31 mouse cellular contexts compared by ENCODE assay signal in the genomic region with DNA sequence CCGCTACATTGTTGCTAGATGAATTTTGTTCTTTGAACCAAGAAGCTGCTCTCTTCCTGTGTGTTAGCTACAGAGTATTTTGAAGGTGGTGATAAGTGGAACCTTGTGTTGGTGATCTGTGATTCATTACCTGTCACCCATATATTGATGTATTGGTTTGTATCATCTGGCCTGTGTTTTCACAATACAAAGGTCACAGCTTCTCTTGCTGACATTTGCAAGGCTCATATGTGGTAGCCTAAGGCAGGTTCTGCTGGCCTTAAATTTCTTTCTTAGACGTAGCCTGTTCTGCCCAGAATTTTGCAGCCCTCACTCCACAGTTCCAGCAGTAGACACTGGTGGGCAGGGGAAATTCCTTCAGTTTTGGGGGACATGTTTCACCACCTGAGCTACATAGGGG.
"Had no signal": no experiment of that assay in that cellular context is flagged by ENCODE, and none has a peak within 500 bp of the region (broad histone marks: within the 10 kb centered on the region; RNA-seq: fewer than 3 reads in every experiment).

No protein-coding gene starts in this region.

- H3K36me3 ChIP-seq: limb, embryonic 10.5 days; limb, embryonic 12.5 days; limb, embryonic 13.5 days; limb, embryonic 15.5 days; liver, embryonic 13.5 days; liver, embryonic 15.5 days; lung, embryonic 15.5 days; midbrain, embryonic 10.5 days; midbrain, embryonic 12.5 days; midbrain, embryonic 13.5 days; midbrain, embryonic 15.5 days; neural tube, embryonic 12.5 days; neural tube, embryonic 13.5 days had no signal

- H3K27me3 ChIP-seq: limb, embryonic 12.5 days; limb, embryonic 13.5 days; limb, embryonic 15.5 days; liver, embryonic 13.5 days; liver, embryonic 15.5 days; lung, embryonic 15.5 days; megakaryocyte, embryonic 14.5 days; midbrain, embryonic 13.5 days; midbrain, embryonic 15.5 days; neural tube, embryonic 12.5 days; neural tube, embryonic 13.5 days had no signal

- H3K9me3 ChIP-seq: limb, embryonic 10.5 days; limb, embryonic 12.5 days; limb, embryonic 13.5 days; limb, embryonic 15.5 days; liver, embryonic 13.5 days; liver, embryonic 15.5 days; lung, embryonic 15.5 days; megakaryocyte, embryonic 14.5 days; midbrain, embryonic 10.5 days; midbrain, embryonic 12.5 days; midbrain, embryonic 13.5 days; midbrain, embryonic 15.5 days; neural tube, embryonic 12.5 days; neural tube, embryonic 13.5 days had no signal

- H3K9ac ChIP-seq: limb, embryonic 12.5 days; limb, embryonic 13.5 days; limb, embryonic 15.5 days; liver, embryonic 13.5 days; liver, embryonic 14.5 days; liver, embryonic 15.5 days; lung, embryonic 14.5 days; lung, embryonic 15.5 days; midbrain, embryonic 12.5 days; midbrain, embryonic 13.5 days; midbrain, embryonic 15.5 days; neural tube, embryonic 12.5 days; neural tube, embryonic 13.5 days had no signal

- H3K27ac ChIP-seq: left cerebral cortex, adult 2 months; limb, embryonic 10.5 days; limb, embryonic 12.5 days; limb, embryonic 13.5 days; limb, embryonic 15.5 days; liver, embryonic 13.5 days; liver, embryonic 14.5 days; liver, embryonic 15.5 days; lung, embryonic 15.5 days; macrophage; midbrain, embryonic 10.5 days; midbrain, embryonic 12.5 days; midbrain, embryonic 13.5 days; midbrain, embryonic 15.5 days; neural tube, embryonic 12.5 days; neural tube, embryonic 13.5 days had no signal

- H3K4me1 ChIP-seq: limb, embryonic 12.5 days; limb, embryonic 13.5 days; limb, embryonic 15.5 days; liver, embryonic 13.5 days; liver, embryonic 15.5 days; lung, embryonic 15.5 days; megakaryocyte, embryonic 14.5 days; midbrain, embryonic 10.5 days; midbrain, embryonic 12.5 days; midbrain, embryonic 13.5 days; midbrain, embryonic 15.5 days; neural tube, embryonic 12.5 days; neural tube, embryonic 13.5 days had no signal

- H3K4me2 ChIP-seq: limb, embryonic 12.5 days; limb, embryonic 13.5 days; limb, embryonic 15.5 days; liver, embryonic 11.5 days; liver, embryonic 13.5 days; liver, embryonic 15.5 days; lung, embryonic 14.5 days; lung, embryonic 15.5 days; midbrain, embryonic 11.5 days; midbrain, embryonic 12.5 days; midbrain, embryonic 13.5 days; midbrain, embryonic 15.5 days; neural tube, embryonic 12.5 days; neural tube, embryonic 13.5 days had no signal

- DNase-seq: left cerebral cortex, postnatal 4 days; liver, embryonic 13.5 days; lung, adult 18-20 months; lung, adult 2 months; lung, embryonic 14.5 days; lung, postnatal 10 days; lung, postnatal 14 days; lung, postnatal 36 days; lung, postnatal 4 days; midbrain, embryonic 14.5 days had no signal

- ATAC-seq: lung, postnatal 0 days; midbrain, embryonic 13.5 days; midbrain, embryonic 15.5 days; midbrain, embryonic 16.5 days had no signal

- H3K4me3 ChIP-seq: left cerebral cortex, adult 2 months; limb, embryonic 10.5 days; limb, embryonic 12.5 days; limb, embryonic 13.5 days; limb, embryonic 15.5 days; liver, embryonic 13.5 days; liver, embryonic 15.5 days; lung, embryonic 15.5 days; megakaryocyte, embryonic 14.5 days; midbrain, embryonic 10.5 days; midbrain, embryonic 12.5 days; midbrain, embryonic 13.5 days; midbrain, embryonic 15.5 days; myocyte; neural tube, embryonic 12.5 days; neural tube, embryonic 13.5 days had no signal
